In the genomic region with DNA sequence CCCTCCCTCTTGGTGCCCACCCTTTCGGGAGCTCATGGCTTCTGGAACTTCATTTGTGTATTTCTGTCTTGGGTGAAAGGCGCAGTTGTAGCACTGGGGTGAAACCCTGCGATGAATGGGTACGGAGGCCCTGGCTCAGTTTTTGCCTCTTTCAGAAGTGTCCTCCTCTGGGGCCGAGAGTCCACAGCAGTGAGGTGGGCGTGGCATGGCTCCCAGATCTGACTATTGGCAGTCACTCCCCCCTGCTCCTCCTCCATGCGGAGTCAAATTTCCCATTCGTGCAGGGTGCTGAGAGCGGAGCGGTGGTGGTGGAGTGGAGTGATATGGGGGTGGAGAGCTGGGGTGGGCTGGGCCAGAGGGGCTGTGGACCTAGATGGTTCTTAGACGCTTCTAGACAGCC, we compare ENCODE assay signal across 9 mouse cellular contexts. TPM values are rescaled to one million over a fixed set of nuclear protein-coding genes. Genes with fewer than 3 reads are reported as not detected.
A peak's percentile ranks its signal among the peaks of the same experiment; 100 is the strongest.
DNase-seq lines count a peak whose midpoint lies in the region; ATAC-seq lines count a peak whose summit lies in the region.
"Had no signal": no experiment of that assay in that cellular context is flagged by ENCODE, and none has a peak within 500 bp of the region (broad histone marks: within the 10 kb centered on the region; RNA-seq: fewer than 3 reads in every experiment).

No protein-coding gene starts in this region.

- peak overlapping the region; percentile 8; the same call in 1 of the 2 replicates for H3K9ac ChIP-seq in heart, embryonic 12.5 days
- no peak overlapping the region for H3K9ac ChIP-seq in embryonic facial prominence, embryonic 13.5 days

- H3K27me3 ChIP-seq in heart, embryonic 12.5 days (replicated peaks), result peaks cover 29% of the 10 kb centered on the region
- peaks cover 4% of the 10 kb centered on the region; the same call in 1 of the 2 replicates for H3K27me3 ChIP-seq in embryonic facial prominence, embryonic 13.5 days

- no peak for DNase-seq in heart, adult 18-20 months
- peak; percentile 75 for DNase-seq in kidney, postnatal 10 days
- peak; percentile 60 to 76 for DNase-seq in lung, postnatal 4 days
- DNase-seq in layer of hippocampus, postnatal 25 days (ENCODE audit: extremely low spot score in 1 of 2, low spot score in 1 of 2), result no peak
- DNase-seq in left cerebral cortex, postnatal 14 days (ENCODE audit: low spot score in 2 of 2), result no peak
- DNase-seq in urinary bladder, postnatal 4 days (ENCODE audit: low spot score in 2 of 2), result no peak

- no peaks in the 10 kb centered on the region for H3K36me3 ChIP-seq in heart, embryonic 12.5 days
- H3K36me3 ChIP-seq in embryonic facial prominence, embryonic 13.5 days, result no peaks in the 10 kb centered on the region

- no peaks in the 10 kb centered on the region for H3K4me1 ChIP-seq in heart, embryonic 12.5 days (replicated peaks)
- H3K4me1 ChIP-seq in embryonic facial prominence, embryonic 13.5 days, result peaks cover 13% of the 10 kb centered on the region

- ATAC-seq in heart, embryonic 12.5 days (ENCODE audit: insufficient number of reproducible peaks, low FRiP score), result no peak
- no peak for ATAC-seq in embryonic facial prominence, embryonic 13.5 days (ENCODE audit: insufficient number of reproducible peaks, insufficient read depth, low FRiP score, low TSS enrichment, low read depth)

- 0 out of 2 replicates have a peak overlapping the region, but pooled peaks have one; percentile 3 for H3K4me3 ChIP-seq in heart, embryonic 12.5 days
- peak overlapping the region; percentile 6; the same call in 1 of the 2 replicates for H3K4me3 ChIP-seq in embryonic facial prominence, embryonic 13.5 days

- 22% methylated on average over 11 of the region's 11 CpGs for WGBS in heart, embryonic 12.5 days
- WGBS in embryonic facial prominence, embryonic 13.5 days, result 20% methylated on average over 11 of the region's 11 CpGs

- H3K4me2 ChIP-seq in heart, embryonic 12.5 days, result peak overlapping the region; percentile 49
- H3K4me2 ChIP-seq in embryonic facial prominence, embryonic 13.5 days, result peak overlapping the region; percentile 38

- intact Hi-C loops in left cerebral cortex, postnatal 14 days (cut with DNase I), result loop anchor here (10.0 kb wide), 1 partner anchor 289 kb away; no protein-coding TSS in a partner anchor

- H3K9me3 ChIP-seq in heart, embryonic 12.5 days (replicated peaks), result no peaks in the 10 kb centered on the region
- no peaks in the 10 kb centered on the region for H3K9me3 ChIP-seq in embryonic facial prominence, embryonic 13.5 days

- H3K27ac ChIP-seq in heart, embryonic 12.5 days (ENCODE audit: poor library complexity, severe bottlenecking), result no peak overlapping the region
- no peak overlapping the region for H3K27ac ChIP-seq in embryonic facial prominence, embryonic 13.5 days

RNA-seq across cellular contexts. Expression of gene Ccn5, which starts 3.1 kb away (rescaled TPM):
- polyA plus RNA-seq in heart, embryonic 12.5 days (2016; fragmentation: Nextera tagmentation; extraction: Ambion mirVana), result 0.14 and 0.26 TPM in 2 replicates
- 1 to 10 TPM in 1 of 2 experiments, under 1 TPM in 1; 0.80 to 1.6 TPM for total RNA-seq in heart, adult 18-20 months (2021)
- polyA plus RNA-seq in embryonic facial prominence, embryonic 13.5 days (2015; fragmentation: Nextera tagmentation; extraction: Ambion mirVana), result 0.24 and 0.34 TPM in 2 replicates
- not detected for total RNA-seq in layer of hippocampus, postnatal 25 days (2021)
- under 1 TPM in 1 of 2 experiments, not detected in 1; 0.25 TPM for total RNA-seq in left cerebral cortex, postnatal 14 days (2021)
- total RNA-seq: MEL had no signal

RNA-seq across cellular contexts. Expression of gene Kcnk15, which starts 29.7 kb away (rescaled TPM):
- polyA plus RNA-seq in heart, embryonic 12.5 days (2016; fragmentation: Nextera tagmentation; extraction: Ambion mirVana), result not detected in 2 replicates
- total RNA-seq in heart, adult 18-20 months (2021), result not detected
- not detected in 2 replicates for polyA plus RNA-seq in embryonic facial prominence, embryonic 13.5 days (2015; fragmentation: Nextera tagmentation; extraction: Ambion mirVana)
- total RNA-seq in layer of hippocampus, postnatal 25 days (2021), result not detected
- total RNA-seq in left cerebral cortex, postnatal 14 days (2021), result not detected
- total RNA-seq: MEL had no signal

Comparison
In these comparisons a context has a peak if more than half of its experiments do, and no peak if none do; other contexts are left out.
1. DNase-seq: peak in kidney, postnatal 10 days (single experiment) and lung, postnatal 4 days (2 of 2); none in heart, adult 18-20 months (0 of 2), layer of hippocampus, postnatal 25 days (0 of 2), left cerebral cortex, postnatal 14 days (0 of 2) and urinary bladder, postnatal 4 days (0 of 2).